Mouse (Mus musculus): Measurements from ENCODE around the gene Cox16. TPM values are rescaled to one million over a fixed set of nuclear protein-coding genes. Genes with fewer than 3 reads are reported as not detected.

Cox16 gene
- 184 TPM for polyA plus RNA-seq (2017; shearing (Covaris generic))

DNA sequence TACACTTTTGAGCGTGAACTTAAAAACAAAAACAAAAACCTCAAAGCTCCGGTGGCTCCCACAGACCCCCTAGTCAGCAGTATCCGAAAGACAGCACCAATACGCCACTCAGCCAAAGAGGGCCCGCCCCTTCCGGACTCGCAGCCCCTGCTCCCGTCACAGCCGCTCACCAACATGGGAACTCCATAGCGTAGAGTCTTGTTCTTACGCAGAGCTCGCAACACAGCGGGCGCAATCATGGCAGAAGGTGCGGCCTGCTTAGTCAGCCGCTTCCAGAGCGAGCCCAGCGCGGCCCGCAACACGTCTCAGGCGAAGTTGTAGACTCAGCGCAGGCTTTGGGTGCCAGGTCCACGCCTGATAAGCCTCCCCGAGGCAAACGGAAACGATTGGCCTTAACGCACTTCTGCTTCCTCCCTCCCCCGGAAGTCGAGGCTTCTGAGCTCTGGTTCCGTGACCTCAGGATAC is at the start of gene Cox16:
TSS of gene Cox16 (minus strand) at position 401 of the 465 bp plus-strand sequence.

DNA sequence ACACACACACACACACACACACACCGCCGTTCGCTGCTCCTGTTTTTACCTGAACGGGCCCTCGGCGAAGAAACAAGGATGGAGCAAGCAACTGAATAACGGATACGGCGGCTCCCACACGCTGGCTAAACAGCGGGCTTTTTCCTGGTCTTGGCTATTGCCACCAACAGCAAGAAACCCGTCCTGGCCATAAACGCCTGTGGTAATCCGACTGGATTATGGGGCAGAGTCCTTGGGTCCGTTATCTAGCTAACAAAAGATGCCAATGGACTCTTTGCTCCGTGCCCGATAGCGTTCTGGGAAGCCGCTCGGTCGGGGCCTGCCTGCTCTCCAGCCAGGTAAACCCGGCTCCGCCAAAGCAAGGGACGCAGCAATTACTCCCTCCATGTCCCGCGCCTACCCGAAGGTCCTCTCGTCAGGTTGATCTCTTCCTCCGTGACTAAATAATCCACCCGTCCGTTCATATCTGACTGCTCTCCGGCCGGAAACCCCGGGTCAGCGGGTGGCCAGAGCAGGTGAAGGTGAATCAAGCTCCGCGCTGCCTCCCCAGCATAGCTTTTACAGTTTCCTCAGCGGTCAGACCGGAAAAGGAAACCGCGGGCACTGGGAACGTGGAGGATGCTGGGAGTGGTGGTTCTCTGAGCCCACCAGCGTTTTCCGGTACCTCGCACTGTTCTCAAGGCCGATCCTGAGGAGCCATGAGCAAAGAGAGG is 47.5 kb upstream of the Cox16 start, which contains the start of the genes Gm20498 and Synj2bp:
TSS of gene Gm20498 (minus strand) at position 590 of the 713 bp plus-strand sequence.
TSS of gene Synj2bp (minus strand) at position 596 of the 713 bp plus-strand sequence.

DNA sequence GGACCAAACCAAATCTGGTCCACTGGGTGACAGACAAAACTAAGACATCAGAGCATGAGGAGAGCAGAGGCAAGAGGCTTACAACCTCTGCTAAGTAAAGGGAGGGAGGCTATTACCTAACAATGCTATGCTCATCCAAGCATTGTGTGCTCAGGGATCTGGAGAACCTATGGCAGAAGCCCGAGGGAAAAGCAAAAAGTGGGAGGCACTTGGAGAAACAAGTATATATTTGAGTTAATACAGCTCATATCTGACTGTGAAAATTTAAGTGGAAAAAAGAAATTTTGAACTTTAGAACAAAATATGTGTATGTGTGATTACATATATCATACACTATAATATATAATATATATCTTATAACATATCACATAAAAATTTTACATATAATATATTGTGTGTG is 63.1 kb downstream of the Cox16 start, which contains the start of gene Adam4:
TSS of gene Adam4 (minus strand) at position 101 of the 400 bp plus-strand sequence.

DNA sequence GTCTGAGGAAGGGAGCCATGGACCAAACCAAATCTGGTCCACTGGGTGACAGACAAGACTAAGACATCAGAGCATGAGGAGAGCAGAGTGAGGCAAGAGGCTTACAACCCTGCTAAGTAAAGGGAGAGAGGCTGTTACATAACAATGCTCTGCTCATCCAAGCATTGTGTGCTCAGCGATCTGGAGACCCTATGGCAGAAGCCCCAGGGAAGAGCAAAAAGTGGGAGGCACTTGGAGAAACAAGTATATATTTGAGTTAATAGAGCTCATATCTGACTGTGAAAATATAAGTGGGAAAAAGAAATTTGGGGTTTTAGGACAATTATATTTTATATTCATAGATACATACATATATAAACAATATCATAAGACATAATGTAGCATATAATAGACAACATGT is 105.6 kb downstream of the Cox16 start, which contains the start of gene Gm4787:
TSS of gene Gm4787 (minus strand) at position 101 of the 400 bp plus-strand sequence.

DNA sequence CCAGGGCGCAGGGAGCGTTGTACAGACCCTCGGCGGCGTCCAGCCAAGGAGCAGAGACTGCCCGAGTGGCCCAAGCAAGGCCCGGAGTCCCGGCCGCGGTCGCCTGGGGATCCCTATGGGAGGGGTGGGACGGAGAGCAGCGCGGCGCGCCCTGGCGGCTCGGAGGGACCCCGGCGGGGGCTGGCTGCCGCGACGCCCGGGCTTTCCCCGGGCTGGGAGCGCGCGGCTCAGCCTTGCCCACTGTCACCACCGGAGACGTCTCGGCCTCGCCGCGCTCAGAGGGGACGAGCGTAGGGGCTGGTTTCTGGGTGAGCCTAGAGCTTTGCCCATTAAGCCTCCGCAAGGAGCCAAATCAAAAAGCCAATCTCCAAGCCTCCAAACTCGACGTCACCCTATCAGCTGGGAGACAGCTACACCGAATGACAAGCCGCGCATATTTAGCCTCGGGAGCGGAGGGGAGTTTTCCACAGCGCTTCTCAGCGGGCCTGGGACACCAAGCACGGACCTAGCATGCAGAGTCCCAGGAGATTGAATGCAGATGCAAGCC is 152.0 kb downstream of the Cox16 start, which contains the start of gene Slc8a3:
TSS of gene Slc8a3 (minus strand) at position 306 of the 547 bp plus-strand sequence.

Other genes with a start within 250 kb of the Cox16 start
- 0.40 TPM for gene Slc8a3, start 151.9 kb downstream of the Cox16 start, polyA plus RNA-seq (2017; shearing (Covaris generic))
- not detected for gene Gm4787, start 105.7 kb downstream of the Cox16 start, polyA plus RNA-seq (2017; shearing (Covaris generic))
- gene Adam4, start 63.2 kb downstream of the Cox16 start, polyA plus RNA-seq (2017; shearing (Covaris generic)), result 0.30 TPM
- gene Gm20498, start 47.8 kb upstream of the Cox16 start, polyA plus RNA-seq (2017; shearing (Covaris generic)), result 6.5 TPM
- gene Synj2bp, start 47.8 kb upstream of the Cox16 start, polyA plus RNA-seq (2017; shearing (Covaris generic)), result 39.1 TPM
- gene Adam21, start 83.3 kb upstream of the Cox16 start, polyA plus RNA-seq (2017; shearing (Covaris generic)), result 0.82 TPM
- gene Med6, start 109.9 kb upstream of the Cox16 start, polyA plus RNA-seq (2017; shearing (Covaris generic)), result 27.7 TPM
- gene Ttc9, start 146.1 kb upstream of the Cox16 start, polyA plus RNA-seq (2017; shearing (Covaris generic)), result 0.23 TPM

Data from effector memory CD4-positive, alpha-beta T cell, adult 7 months (primary cell).